Mouse (Mus musculus) ovary, postnatal 14 days (tissue): ENCODE results near the gene Srp68.

Source experiments
- DNase-seq: peaks from one replicate; pipeline ENCODE4 v3.0.0; 2022; ENCODE audit warnings: low spot score

Gene Srp68

GRCm38 (mm10) chr11:116274045-116274666 lies at the start of gene Srp68:
Gene Srp68 (minus strand): TSS chr11:116274217.
- peak; percentile 87 for DNase-seq

GRCm38 (mm10) chr11:116318719-116319659 lies 45.0 kb upstream of the Srp68 start:
- peak; percentile 94 for DNase-seq

- no peak for DNase-seq
Observed at GRCm38 (mm10) chr11:116312359-116312758, 38.3 kb upstream of the Srp68 start.

GRCm38 (mm10) chr11:116311169-116311568 lies 37.2 kb upstream of the Srp68 start:
- DNase-seq, result no peak

GRCm38 (mm10) chr11:116309601-116310000 lies 35.6 kb upstream of the Srp68 start:
- DNase-seq, result no peak

- no peak for DNase-seq
Observed at GRCm38 (mm10) chr11:116307762-116308531, 33.9 kb upstream of the Srp68 start.

- DNase-seq, result no peak
Observed at GRCm38 (mm10) chr11:116307019-116307725, 33.2 kb upstream of the Srp68 start, which contains the start of gene Exoc7. Gene Exoc7 (minus strand): TSS chr11:116307233.

- peak; percentile 90 for DNase-seq
Observed at GRCm38 (mm10) chr11:116306126-116306982, 32.3 kb upstream of the Srp68 start.

DNA sequence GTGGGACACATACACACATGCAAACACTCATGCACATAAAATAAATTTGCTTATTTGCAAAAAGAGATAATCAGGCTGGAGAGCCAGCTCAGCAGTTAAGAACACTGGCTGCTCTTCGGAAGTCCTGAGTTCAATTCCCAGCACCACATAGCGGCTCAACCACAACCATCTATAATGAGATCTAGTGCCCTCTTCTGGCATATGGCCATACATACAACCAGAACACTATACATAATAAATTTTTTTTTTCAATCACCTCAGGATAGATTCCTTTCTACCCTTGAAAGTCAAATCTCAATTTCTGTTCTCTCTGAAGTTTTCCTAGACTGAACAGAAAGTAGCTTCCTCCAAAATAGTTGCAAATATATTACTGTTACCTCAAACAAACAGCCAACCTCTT lies 31.4 kb upstream of the Srp68 start:
- no peak for DNase-seq

- no peak for DNase-seq
Observed at GRCm38 (mm10) chr11:116298621-116299020, 24.6 kb upstream of the Srp68 start.

- DNase-seq, result no peak
Observed at GRCm38 (mm10) chr11:116298221-116298620, 24.2 kb upstream of the Srp68 start.

GRCm38 (mm10) chr11:116297017-116297416 lies 23.0 kb upstream of the Srp68 start:
- no peak for DNase-seq

GRCm38 (mm10) chr11:116296191-116296734 lies 22.2 kb upstream of the Srp68 start:
- DNase-seq, result no peak

DNA sequence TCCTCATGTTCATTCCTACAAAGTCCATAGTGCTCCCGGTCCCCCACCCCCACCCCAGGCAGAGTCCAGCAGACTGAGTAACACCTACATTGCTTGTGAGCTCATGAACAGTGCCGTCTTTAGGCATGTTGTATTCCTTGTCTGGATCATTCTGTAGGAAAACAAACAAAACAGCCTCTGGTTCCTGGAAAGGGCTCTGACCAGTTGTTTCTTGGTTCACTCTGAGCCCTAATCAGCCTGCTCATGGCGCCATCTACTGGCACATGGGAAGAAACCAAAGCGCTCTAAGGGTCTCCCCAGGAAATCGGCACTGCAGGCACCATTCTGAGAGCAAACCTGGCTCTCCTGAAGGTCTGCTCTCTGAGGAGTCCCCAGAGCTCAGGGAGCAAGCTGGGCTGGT lies 20.3 kb upstream of the Srp68 start:
- DNase-seq, result no peak

- no peak for DNase-seq
Observed at GRCm38 (mm10) chr11:116293538-116294137, 19.6 kb upstream of the Srp68 start.

GRCm38 (mm10) chr11:116292401-116292800 lies 18.4 kb upstream of the Srp68 start:
- DNase-seq, result no peak

DNA sequence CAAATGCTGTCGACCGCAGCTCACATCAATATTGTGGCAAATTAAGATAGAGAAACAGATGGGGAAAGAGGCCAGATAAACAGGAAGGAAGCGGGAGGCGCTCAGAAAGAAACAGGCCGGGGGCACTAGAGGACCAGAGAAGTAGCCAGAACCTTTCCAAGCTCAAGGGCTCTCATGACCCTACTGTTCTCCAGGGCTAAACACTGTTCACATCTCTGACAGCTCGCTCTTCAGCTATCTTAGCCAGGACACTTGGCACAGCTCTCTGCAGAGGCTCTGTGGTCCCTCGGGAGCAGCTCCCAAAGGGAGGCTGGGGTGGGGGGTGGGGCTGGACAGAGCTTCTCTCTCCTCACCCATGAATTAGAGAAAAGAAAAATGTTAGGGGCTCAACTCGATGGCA lies 16.5 kb upstream of the Srp68 start:
- no peak for DNase-seq

GRCm38 (mm10) chr11:116287351-116287750 lies 13.3 kb upstream of the Srp68 start:
- no peak for DNase-seq

DNA sequence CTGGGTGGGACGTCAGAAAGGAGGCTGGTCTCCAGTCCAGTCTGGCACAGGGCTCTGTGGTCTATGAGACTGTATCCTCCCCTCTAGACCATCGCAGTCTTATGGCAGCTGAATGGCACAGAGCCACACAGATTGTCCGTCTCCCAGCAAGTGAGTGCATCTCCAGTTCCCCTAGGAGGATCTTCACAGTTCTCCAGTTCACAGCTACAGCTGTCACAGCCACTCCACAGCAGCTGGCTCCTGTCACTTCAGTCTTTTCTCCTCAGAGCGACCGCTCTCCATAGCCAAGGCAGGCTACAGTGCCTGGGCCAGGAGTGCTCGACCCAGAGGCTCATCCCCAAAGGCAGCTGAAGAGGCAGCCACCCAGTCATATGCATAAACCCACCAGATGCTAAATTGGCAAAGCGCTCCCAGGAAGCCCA lies 11.8 kb upstream of the Srp68 start:
- no peak for DNase-seq

DNA sequence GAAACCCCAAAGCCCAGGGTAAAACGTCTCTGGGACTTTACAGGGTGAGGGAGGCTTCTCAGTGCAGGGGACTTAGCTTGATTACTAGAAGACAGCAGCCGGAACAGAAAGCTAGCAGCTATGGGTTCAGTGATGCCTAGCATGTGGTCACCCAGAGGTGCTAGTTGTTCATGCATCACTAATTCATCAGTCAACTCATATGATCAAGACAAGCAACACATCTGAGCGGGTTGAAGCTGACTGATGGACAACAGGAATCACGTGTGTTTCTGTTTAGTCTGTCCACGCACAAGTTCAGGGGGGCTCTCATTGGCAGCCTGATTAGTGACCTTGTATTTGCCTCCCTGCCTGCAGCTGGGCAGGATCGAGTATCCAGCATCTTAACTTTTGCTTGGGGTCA lies 10.0 kb upstream of the Srp68 start:
- no peak for DNase-seq
